Mouse (Mus musculus): ENCODE results near the gene Wsb2. TPM values are rescaled to one million over a fixed set of nuclear protein-coding genes. Genes with fewer than 3 reads are reported as not detected.

Gene Wsb2
- polyA plus RNA-seq, 2 experiments: 14.1 to 15.3 TPM

DNA sequence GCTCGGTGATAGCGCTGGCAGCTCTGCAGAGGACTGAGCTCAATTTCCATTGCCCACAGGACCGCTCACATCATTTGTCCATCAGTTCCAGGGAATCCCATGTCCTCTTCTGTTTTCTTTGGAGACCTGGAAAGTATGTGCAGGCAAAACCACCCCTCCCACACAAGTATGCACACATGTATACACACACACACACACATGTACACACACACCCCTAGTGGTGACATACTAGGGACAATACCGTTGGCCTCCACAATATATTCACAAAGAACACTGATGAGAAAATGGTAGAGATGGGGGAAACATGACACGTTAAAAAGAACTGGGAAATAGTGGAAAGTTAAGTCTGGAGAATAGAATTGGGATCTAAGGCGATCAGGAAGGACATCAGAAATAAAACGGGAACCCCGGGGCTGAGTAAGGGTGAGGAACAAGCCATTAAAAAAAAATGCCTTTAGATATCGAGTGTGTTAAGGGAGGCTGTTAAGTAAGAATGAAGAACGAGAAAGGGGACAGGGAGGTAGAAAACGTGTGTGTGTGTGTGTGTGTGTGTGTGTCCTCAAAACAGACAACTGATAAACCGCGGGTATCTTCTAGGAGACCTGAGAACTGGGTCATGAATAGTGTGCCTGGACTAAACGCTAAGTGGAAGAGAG lies 1.3 kb upstream of the Wsb2 start:
- H3K36me3 ChIP-seq (replicated peaks; ENCODE audit: control insufficient read depth, insufficient read depth, low read depth): no peaks in the 10 kb centered on the region

DNA sequence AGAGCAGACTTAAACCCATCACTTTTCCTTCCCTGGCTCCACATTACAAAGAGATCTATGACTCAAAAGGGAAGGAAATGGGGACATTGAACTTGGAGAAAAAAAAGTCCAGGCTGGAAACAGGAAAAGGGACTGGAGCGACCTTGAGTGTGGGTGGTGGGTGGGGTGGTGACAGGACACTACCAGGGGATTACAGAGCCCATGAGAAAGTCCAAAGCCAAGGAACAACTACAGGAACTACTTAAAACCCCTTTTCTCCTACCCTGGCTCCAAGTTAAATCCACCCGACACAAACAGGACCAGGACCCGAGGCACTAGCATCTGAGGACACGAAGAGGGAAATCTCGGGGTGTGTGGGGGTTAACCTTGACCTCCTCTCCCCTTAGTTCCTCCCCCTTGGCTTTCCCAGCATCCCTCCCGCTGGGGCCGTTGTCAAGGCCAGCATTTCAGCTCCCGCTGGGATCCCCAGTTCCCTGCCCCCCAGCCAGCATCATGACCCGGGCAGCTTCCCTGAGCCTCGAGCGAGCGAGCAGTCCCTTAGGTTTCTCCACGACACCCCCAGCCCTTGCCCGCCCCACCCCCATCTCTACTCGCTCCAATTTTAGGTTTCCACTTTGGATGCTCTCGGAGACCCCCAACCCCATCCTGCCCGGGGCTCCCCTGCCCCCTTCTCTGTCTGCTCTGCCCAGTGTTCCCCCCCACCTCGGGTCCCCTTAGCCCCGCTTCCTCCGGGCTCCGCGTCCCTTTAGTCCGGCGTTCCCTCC lies 557 bp upstream of the Wsb2 start:
- under 1% methylated on average over 24 of the region's 24 CpGs for WGBS (ENCODE audit: insufficient replicate concordance)
- H3K27me3 ChIP-seq (ENCODE audit: control insufficient read depth, insufficient read depth, low read length): peaks cover 16% of the 10 kb centered on the region
- no peaks in the 10 kb centered on the region for H3K9me3 ChIP-seq (ENCODE audit: control insufficient read depth, low read length)
- peak overlapping the region; percentile 37 to 94 for H3K4me3 ChIP-seq (ENCODE audit: insufficient read depth in 1 of 2, low read depth in 2 of 2, low read length in 2 of 2)
- H3K4me1 ChIP-seq (replicated peaks; ENCODE audit: control insufficient read depth in 2 of 2, insufficient read depth in 2 of 2, low read length in 1 of 2): peaks cover 12 to 30% of the 10 kb centered on the region in 2 experiments
- H3K4me2 ChIP-seq (ENCODE audit: low read depth): peak overlapping the region; percentile 97
- no peak for TF ChIP-seq EP300 (IDR thresholded peaks at IDR 0.05; ENCODE audit: low read depth)
- no peak for TF ChIP-seq CTCF (IDR thresholded peaks at IDR 0.05; ENCODE audit: low read depth)
- no peak overlapping the region; the same call in 1 of the 2 replicates for H3K27ac ChIP-seq
- peak overlapping the region; percentile 86 for H3K9ac ChIP-seq (replicated peaks)
- H3K36me3 ChIP-seq (replicated peaks; ENCODE audit: control insufficient read depth, insufficient read depth, low read depth): no peaks in the 10 kb centered on the region
- DNase-seq (ENCODE audit: low read depth in 3 of 3, low spot score in 3 of 3) (no peak), ATAC-seq (ENCODE audit: insufficient read depth) (peak; percentile 8; the same call in 1 of the 2 replicates)

More for the DNA sequence above, 1.3 kb upstream of the Wsb2 start:
- no peak for ATAC-seq (ENCODE audit: insufficient read depth)
- Histone ChIP-seq H3K9me3 (ENCODE audit: control insufficient read depth, low read length) (no peaks in the 10 kb centered on the region), H3K27ac (no peak overlapping the region), H3K4me2 (ENCODE audit: low read depth) (peak overlapping the region; percentile 97), H3K9ac (replicated peaks) (no peak overlapping the region; the same call in 1 of the 2 replicates), H3K4me3 (ENCODE audit: insufficient read depth in 1 of 2, low read depth in 2 of 2, low read length in 2 of 2) (no peak overlapping the region), H3K4me1 (replicated peaks; ENCODE audit: control insufficient read depth in 2 of 2, insufficient read depth in 2 of 2, low read length in 1 of 2) (peaks cover 7 to 24% of the 10 kb centered on the region in 2 experiments), H3K27me3 (ENCODE audit: control insufficient read depth, insufficient read depth, low read length) (peaks cover 16% of the 10 kb centered on the region)
- 26% methylated on average over 14 of the region's 14 CpGs for WGBS (ENCODE audit: insufficient replicate concordance)
- TF ChIP-seq EP300 (IDR thresholded peaks at IDR 0.05; ENCODE audit: low read depth) (no peak), CTCF (IDR thresholded peaks at IDR 0.05; ENCODE audit: low read depth) (0 out of 2 replicates have a peak, but pooled peaks have one; percentile 35)
- no peak for DNase-seq (ENCODE audit: low read depth in 3 of 3, low spot score in 3 of 3)

DNA sequence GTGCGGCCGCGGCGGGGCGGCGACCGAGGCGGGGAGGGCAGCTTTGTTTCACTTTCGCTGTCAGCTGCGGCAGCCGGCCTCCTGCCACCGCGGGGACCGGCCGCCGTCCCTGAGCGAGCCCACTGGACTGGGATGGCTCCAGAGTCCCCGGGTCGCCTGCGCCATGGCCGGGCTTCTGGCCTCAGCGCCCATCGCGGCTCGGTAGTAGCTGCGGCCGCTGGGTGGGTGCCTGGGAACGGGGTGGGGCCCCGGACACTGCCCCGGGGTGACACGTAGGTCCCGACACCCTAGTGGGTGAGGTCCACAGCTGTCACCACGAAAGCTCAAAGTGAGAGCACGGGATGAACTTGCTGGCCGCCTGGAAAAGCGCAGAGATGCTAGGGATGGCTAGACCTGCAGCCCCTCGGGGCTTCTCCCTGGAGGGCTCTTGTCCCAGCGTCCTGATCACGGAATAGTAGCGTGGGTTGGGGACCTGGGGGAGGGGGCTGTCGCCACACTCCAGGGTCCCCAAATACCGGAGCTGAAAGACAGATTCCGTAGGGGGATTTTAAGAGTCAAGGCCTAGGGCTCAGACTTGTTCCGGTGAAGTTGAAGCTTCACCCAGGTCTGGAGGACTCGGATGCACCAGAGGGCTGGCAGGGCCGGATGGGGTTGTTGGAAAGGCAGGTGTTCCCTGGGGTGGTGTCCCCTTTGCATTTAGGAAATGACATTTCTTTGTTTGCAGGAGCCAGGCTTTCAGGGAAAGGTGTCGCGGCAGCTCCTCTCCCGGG lies 559 bp downstream of the Wsb2 start:
- Histone ChIP-seq H3K9me3 (ENCODE audit: control insufficient read depth, low read length) (no peaks in the 10 kb centered on the region), H3K4me1 (replicated peaks; ENCODE audit: control insufficient read depth in 2 of 2, insufficient read depth in 2 of 2, low read length in 1 of 2) (peaks cover 12 to 34% of the 10 kb centered on the region in 2 experiments), H3K36me3 (replicated peaks; ENCODE audit: control insufficient read depth, insufficient read depth, low read depth) (no peaks in the 10 kb centered on the region), H3K27ac (peak overlapping the region; percentile 45; the same call in 1 of the 2 replicates), H3K9ac (replicated peaks) (peak overlapping the region; percentile 86), H3K4me2 (ENCODE audit: low read depth) (peak overlapping the region; percentile 97), H3K27me3 (ENCODE audit: control insufficient read depth, insufficient read depth, low read length) (peaks cover 16% of the 10 kb centered on the region), H3K4me3 (ENCODE audit: insufficient read depth in 1 of 2, low read depth in 2 of 2, low read length in 2 of 2) (peak overlapping the region; percentile 67 to 94)
- TF ChIP-seq CTCF (IDR thresholded peaks at IDR 0.05; ENCODE audit: low read depth) (no peak), EP300 (IDR thresholded peaks at IDR 0.05; ENCODE audit: low read depth) (no peak)
- 2% methylated on average over 41 of the region's 49 CpGs for WGBS (ENCODE audit: insufficient replicate concordance)
- no peak for DNase-seq (ENCODE audit: low read depth in 3 of 3, low spot score in 3 of 3)
- ATAC-seq (ENCODE audit: insufficient read depth): peak; percentile 55

DNA sequence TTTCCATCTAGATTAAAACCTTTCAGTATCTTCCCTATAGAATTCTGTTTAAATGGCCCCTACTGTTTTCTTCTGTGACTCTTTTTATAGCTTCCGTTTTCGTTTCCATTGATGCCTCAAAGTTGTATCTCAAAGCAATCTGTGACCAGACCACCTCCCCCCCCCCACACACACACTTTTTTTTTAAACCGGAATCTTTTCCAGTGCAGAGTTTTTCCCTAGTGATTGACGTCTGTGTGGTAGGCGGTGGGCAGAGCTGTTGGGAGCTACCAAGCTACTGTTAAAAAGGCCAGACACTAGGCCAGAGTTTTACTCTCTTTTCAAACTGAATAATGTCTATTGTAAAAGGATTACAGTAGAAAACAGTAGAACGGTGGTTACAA lies 1.1 kb downstream of the Wsb2 start:
- ATAC-seq (ENCODE audit: insufficient read depth) (no peak), DNase-seq (ENCODE audit: low read depth in 3 of 3, low spot score in 3 of 3) (no peak)
- no peaks in the 10 kb centered on the region for H3K9me3 ChIP-seq (ENCODE audit: control insufficient read depth, low read length)
- peak overlapping the region; percentile 86; the same call in 1 of the 2 replicates for H3K9ac ChIP-seq (replicated peaks)
- H3K27ac ChIP-seq: no peak overlapping the region
- no peak for TF ChIP-seq CTCF (IDR thresholded peaks at IDR 0.05; ENCODE audit: low read depth)
- no peak for TF ChIP-seq EP300 (IDR thresholded peaks at IDR 0.05; ENCODE audit: low read depth)
- H3K4me1 ChIP-seq (replicated peaks; ENCODE audit: control insufficient read depth in 2 of 2, insufficient read depth in 2 of 2, low read length in 1 of 2): peaks cover 12 to 39% of the 10 kb centered on the region in 2 experiments
- H3K27me3 ChIP-seq (ENCODE audit: control insufficient read depth, insufficient read depth, low read length): peaks cover 16% of the 10 kb centered on the region
- H3K36me3 ChIP-seq (replicated peaks; ENCODE audit: control insufficient read depth, insufficient read depth, low read depth): no peaks in the 10 kb centered on the region
- 13% methylated on average over 6 of the region's 6 CpGs for WGBS (ENCODE audit: insufficient replicate concordance)
- H3K4me2 ChIP-seq (ENCODE audit: low read depth): peak overlapping the region; percentile 97
- H3K4me3 ChIP-seq (ENCODE audit: insufficient read depth in 1 of 2, low read depth in 2 of 2, low read length in 2 of 2): peak overlapping the region; percentile 67 to 94
